Mouse (Mus musculus): ENCODE results near the gene Ccnl1.

Ccnl1 gene

GRCm38 (mm10) chr3:65927101-65927501 lies 30.9 kb downstream of the Ccnl1 start:
- DNase-seq (ENCODE audit: low read depth) = no peak

- no peak for DNase-seq (ENCODE audit: low read depth)
These were observed 31.6 kb downstream of the Ccnl1 start for GRCm38 (mm10) chr3:65926426-65926825.

- no peak for DNase-seq (ENCODE audit: low read depth)
These were observed 32.9 kb downstream of the Ccnl1 start for GRCm38 (mm10) chr3:65925058-65925740.

DNA sequence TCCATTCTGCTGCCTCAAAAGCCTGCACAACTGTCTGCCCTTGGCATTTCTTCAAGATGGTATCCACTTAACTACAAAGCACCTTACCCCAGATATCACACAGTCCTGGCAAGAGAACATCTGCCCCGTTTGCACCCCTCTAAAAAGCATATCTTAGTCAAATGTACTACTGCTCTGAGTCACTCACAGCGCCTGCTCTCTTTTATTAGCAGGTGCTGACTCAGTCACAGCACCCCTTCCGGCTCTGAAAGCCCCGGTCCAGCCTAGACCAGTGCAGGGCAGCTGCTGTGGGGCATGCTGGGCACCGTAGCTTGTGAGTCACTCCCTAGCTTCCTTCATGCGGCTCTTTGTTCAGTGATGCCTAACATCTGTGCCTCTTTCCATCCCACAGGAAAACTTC lies 35.6 kb downstream of the Ccnl1 start:
- DNase-seq (ENCODE audit: low read depth) = no peak

DNA sequence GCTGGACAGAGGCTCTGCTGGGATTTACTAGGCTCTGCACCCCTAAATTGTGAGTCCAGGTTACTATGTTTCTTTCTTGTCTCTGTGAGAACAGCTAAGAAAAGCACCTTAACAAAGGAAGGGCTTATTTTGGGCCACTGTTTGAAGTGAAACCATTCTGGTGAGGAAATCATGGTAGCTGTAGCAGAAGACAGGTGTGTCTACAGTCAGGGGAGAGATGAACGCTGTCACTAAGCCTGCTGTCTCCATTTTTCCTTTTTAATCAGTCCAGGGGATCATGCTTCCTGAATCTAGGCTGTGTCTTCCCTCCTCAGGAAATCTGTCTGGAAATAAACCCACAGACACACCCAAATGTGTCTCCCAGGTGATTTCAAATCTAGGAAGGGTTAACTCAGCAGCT lies 36.4 kb downstream of the Ccnl1 start:
- no peak for DNase-seq (ENCODE audit: low read depth)

DNA sequence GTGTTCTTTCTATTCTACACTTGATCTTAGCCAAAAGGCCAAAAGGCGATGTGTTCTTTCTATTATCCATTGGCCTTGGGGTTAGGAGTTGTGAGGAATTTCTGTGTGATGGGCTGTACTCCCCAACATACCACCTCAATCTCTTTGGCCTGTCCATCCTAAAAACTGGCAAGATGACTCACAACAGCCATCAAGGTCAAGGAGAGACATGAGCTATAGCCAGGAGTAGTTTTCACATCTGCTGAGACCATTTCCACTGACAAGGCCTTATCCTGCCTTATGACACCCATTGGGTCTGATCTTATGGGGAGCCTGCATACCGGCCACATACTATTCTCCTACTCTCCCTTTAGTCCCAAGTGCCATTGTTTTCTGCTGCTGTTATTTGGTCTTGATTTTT lies 39.0 kb downstream of the Ccnl1 start:
- no peak for DNase-seq (ENCODE audit: low read depth)

GRCm38 (mm10) chr3:65912928-65913327 lies 45.1 kb downstream of the Ccnl1 start:
- DNase-seq (ENCODE audit: low read depth) = no peak

DNA sequence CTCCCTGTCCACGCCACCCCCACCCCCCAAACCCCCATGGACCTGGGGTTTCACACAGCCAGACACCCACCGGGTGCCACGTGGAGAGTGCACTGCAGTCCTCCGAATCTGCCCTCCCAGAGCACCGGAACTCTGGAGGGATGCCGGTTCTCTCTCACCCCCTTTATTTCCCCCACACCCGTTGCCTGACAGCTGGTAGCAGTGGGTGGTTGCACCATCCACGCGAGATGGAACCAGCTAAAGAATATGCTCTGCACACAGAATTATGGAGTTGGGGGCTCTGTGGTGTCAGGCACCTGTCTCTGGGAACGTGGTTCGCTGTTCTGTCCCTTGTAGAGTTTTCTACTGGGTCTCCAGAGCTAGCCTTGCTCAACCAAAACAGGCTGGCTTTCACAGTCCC lies 45.8 kb downstream of the Ccnl1 start:
- no peak for DNase-seq (ENCODE audit: low read depth)

GRCm38 (mm10) chr3:65911265-65911664 lies 46.8 kb downstream of the Ccnl1 start:
- DNase-seq (ENCODE audit: low read depth) = no peak

GRCm38 (mm10) chr3:65909454-65909853 lies 48.6 kb downstream of the Ccnl1 start:
- DNase-seq (ENCODE audit: low read depth) = no peak

DNA sequence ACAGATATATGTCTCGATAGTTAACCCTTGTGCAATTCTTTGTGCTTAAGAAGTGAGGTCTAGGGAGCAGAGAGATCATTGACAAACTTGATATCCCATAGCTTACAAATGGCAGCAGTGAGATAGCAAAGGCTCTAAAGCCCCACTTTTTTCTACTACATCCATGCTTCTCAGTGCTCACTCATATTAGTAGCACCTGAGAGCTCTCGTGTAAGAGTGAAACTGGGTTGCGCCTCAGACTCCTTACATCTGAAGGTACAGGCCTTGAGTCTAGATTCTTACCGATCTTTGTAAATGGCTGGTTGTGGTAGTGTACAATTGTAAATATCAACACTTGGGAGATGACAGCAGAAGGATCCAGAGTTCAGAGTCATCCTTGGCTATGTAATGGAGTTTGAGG lies 50.5 kb downstream of the Ccnl1 start:
- no peak for DNase-seq (ENCODE audit: low read depth)

DNA sequence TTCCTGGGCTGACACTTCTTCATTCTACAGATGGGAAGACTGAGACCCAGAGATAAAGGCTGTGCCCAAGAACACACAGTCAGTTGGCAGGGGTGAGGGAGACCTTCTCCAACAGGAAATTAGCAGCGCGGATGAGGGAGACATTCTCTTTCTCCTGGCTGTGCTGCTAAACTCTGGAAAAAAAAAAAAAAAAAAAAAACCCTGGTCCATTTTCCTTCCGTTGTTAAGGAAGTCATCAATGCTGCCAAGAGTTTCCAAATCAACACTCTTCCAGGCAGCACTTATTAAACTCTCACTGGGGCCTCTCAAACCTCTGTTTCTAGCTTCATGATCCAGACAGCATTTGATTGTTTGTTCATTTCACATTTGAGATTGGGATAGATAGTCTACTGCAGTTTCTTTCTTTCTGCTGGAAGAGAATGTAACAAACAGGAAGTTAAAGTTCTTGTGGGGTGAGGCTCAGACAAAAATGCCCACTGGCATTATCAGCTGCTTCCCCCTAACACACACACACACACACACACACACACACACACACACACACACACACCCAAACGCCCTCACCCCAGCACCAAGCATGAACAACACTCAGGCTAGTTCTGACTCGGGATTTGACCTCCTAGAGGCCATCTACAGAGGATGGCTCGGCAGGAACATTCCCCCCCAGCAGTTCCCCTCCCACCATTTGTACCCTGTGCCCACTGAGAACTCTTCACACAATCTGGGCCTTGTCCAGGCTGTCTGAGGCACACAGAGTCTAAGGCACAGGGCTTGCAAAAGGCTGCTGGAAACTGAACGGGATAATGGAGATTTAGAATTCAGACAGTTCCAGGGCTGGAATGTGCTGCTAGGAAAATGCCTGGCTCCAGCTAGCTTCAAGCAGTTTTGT lies 52.5 kb downstream of the Ccnl1 start:
- no peak for DNase-seq (ENCODE audit: low read depth)

DNA sequence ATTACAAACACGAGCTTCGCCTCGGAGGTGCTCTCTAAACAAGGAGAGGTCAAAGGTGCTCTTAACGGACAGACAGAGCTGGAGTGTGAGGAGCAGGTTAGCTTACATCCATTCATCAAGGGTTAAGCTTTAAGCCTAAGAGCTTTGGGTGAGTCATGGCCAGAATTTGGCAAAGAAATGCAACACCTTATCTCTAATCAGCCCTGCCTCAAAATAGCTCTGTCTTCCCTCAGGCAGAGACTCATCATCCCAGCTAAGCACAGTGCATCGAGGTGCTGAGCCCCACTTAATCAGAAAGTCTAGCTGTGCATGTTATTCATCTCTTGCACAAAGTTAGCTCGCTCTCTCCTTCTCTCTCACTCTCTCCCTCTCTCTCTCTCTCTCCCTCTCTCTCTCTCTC lies 53.3 kb downstream of the Ccnl1 start:
- no peak for DNase-seq (ENCODE audit: low read depth)

DNA sequence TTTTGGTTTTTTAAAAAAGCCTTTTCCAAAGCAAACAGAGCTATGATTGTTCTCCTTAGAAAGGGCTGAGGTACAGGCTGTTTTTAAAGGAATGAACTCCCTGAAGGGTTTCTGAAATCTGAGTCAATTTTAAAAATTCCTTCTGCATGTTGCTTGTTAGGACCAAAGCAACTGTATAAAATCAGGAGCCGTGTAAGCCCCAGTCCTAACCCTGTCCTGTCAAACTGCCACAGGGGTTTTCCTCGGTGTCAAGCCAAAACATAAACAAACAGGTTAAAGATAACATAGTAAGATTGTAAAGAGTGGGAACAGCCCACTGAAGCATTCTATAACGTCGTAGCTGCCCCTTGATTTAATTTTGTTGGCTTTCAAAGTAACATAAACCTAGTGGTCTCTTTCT lies 53.9 kb downstream of the Ccnl1 start:
- DNase-seq (ENCODE audit: low read depth) = no peak

GRCm38 (mm10) chr3:65898598-65899278 lies 59.3 kb downstream of the Ccnl1 start:
- no peak for DNase-seq (ENCODE audit: low read depth)

DNA sequence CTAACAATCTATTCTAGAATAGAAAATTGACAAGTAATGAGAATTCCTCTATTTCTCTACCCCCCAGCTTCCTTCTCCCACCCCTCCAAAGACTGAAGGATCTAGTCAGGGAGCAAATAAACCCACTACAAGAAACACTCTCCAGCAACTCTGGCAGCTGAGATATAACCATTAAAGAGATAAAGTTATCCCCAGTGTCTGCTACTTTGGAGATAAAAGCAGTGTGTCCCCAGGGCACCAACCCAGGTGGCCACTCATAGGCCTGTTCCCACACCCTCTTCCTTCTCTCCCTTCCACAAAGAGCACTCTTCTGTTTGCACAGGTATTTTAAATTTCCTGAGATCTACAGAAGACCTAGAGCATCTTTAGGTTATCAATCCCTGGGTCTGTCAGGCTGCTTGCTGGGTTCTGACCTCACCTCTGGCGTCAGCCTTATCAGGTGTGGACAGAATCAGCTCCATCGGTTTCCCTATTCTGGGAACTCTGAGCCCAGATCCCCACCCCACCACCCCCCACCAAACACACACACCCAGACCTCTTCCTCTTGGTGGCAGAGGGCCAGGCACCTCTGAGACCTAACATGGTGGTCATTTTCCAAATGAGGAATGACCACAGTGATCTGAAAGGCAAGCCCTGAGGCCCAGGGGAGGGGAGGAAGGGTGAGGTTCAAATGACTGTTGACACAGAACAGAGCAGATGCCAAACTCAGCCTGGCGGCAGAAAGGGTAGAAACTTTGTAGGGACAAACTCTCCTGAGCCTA lies 60.6 kb downstream of the Ccnl1 start:
- no peak for DNase-seq (ENCODE audit: low read depth)

All from naive thymus-derived CD4-positive, alpha-beta T cell, adult 2 months (primary cell).